17 mouse cellular contexts compared by ENCODE assay signal in the genomic region with DNA sequence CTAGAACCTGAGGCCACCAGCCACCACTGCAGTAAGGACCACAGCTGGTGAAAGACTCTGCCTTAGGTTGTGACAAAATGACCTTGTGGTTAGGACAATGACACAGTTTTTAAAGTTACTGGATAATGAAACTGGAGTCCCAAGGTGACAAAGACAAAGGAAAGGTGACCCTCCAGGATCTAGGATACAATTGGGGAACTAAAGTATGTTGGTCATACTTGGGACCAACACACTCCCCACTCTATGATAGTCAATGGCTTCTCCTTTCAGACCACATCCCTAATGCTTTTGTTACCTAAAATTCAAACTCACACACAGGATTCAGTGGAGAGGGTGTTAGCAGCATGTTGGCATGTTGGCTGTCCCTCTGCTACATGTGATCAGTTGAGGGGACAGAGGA. TPM values are rescaled to one million over a fixed set of nuclear protein-coding genes. Genes with fewer than 3 reads are reported as not detected.
A peak's percentile ranks its signal among the peaks of the same experiment; 100 is the strongest.
DNase-seq lines count a peak whose midpoint lies in the region; ATAC-seq and TF ChIP-seq lines count a peak whose summit lies in the region.
"Had no signal": no experiment of that assay in that cellular context is flagged by ENCODE, and none has a peak within 500 bp of the region (broad histone marks: within the 10 kb centered on the region; RNA-seq: fewer than 3 reads in every experiment).

No protein-coding gene starts in this region.

- no peaks in the 10 kb centered on the region for H3K9me3 ChIP-seq in liver, embryonic 16.5 days (replicated peaks; ENCODE audit: control insufficient read depth, low read length)
- H3K9me3 ChIP-seq in liver, embryonic 11.5 days (ENCODE audit: control insufficient read depth, low read length): 0 out of 2 replicates have a peak, but pooled peaks cover 2% of the 10 kb centered on the region
- H3K9me3 ChIP-seq: forebrain, embryonic 13.5 days; hindbrain, embryonic 15.5 days had no signal

- TF ChIP-seq POLR2A in thymus, adult 2 months (IDR thresholded peaks at IDR 0.05; ENCODE audit: control insufficient read depth, extremely low read depth, insufficient read depth, low read length, poor library complexity): no peak

- H3K4me2 ChIP-seq in liver, embryonic 16.5 days (ENCODE audit: low read depth, low read length): no peak overlapping the region
- H3K4me2 ChIP-seq in liver, embryonic 11.5 days: no peak overlapping the region
- H3K4me2 ChIP-seq: forebrain, embryonic 13.5 days; heart, embryonic 12.5 days; hindbrain, embryonic 15.5 days had no signal

- no peak overlapping the region for H3K4me3 ChIP-seq in liver, embryonic 16.5 days (ENCODE audit: low read depth, low read length)
- no peak overlapping the region for H3K4me3 ChIP-seq in liver, embryonic 11.5 days (ENCODE audit: low read depth, low read length)
- no peak overlapping the region for H3K4me3 ChIP-seq in thymus, adult 2 months (ENCODE audit: control insufficient read depth, insufficient read depth, low read length)
- H3K4me3 ChIP-seq: embryonic facial prominence, embryonic 10.5 days; forebrain, embryonic 13.5 days; heart, embryonic 12.5 days; hindbrain, embryonic 15.5 days had no signal

- no peak for DNase-seq in liver, embryonic 11.5 days (ENCODE audit: low spot score)
- DNase-seq in thymus, adult 2 months: no peak
- DNase-seq in thymus, postnatal 36 days: no peak
- no peak for DNase-seq in cerebellum, postnatal 25 days
- DNase-seq: adrenal gland, postnatal 10 days; B cell, adult 2 months; cerebellum, adult 11-12 months; cerebellum, adult 9-11 months; forebrain, postnatal 0 days; gastrocnemius, postnatal 14 days had no signal

- H3K36me3 ChIP-seq in liver, embryonic 16.5 days (ENCODE audit: control insufficient read depth, insufficient read depth): no peaks in the 10 kb centered on the region
- H3K36me3 ChIP-seq in liver, embryonic 11.5 days (ENCODE audit: control insufficient read depth, insufficient read depth, low read length): no peaks in the 10 kb centered on the region
- no peaks in the 10 kb centered on the region for H3K36me3 ChIP-seq in thymus, adult 2 months (ENCODE audit: control insufficient read depth, insufficient read depth, low read length)
- H3K36me3 ChIP-seq: embryonic facial prominence, embryonic 10.5 days; heart, embryonic 12.5 days; hindbrain, embryonic 15.5 days had no signal

- no peak for ATAC-seq in liver, embryonic 16.5 days (ENCODE audit: low read depth)
- ATAC-seq in liver, embryonic 11.5 days (replicated peaks; ENCODE audit: low FRiP score): no peak
- ATAC-seq in megakaryocyte progenitor cell, adult 5-6 weeks (replicated peaks; ENCODE audit: poor library complexity): peak; percentile 15; the same call in 1 of the 2 replicates
- ATAC-seq in monocyte, adult 5-6 weeks (replicated peaks; ENCODE audit: insufficient number of reproducible peaks, low FRiP score, low TSS enrichment, poor library complexity, severe bottlenecking): no peak
- ATAC-seq: forebrain, embryonic 13.5 days; forebrain, postnatal 0 days had no signal

- H3K27me3 ChIP-seq in liver, embryonic 16.5 days (ENCODE audit: control insufficient read depth, insufficient read depth, low read depth, low read length): no peaks in the 10 kb centered on the region
- no peaks in the 10 kb centered on the region for H3K27me3 ChIP-seq in liver, embryonic 11.5 days (replicated peaks; ENCODE audit: control insufficient read depth, insufficient read depth, low read length)
- H3K27me3 ChIP-seq in thymus, adult 2 months (ENCODE audit: control insufficient read depth, insufficient read depth, low read length): no peaks in the 10 kb centered on the region
- H3K27me3 ChIP-seq: forebrain, embryonic 13.5 days; heart, embryonic 12.5 days; hindbrain, embryonic 15.5 days had no signal

- H3K9ac ChIP-seq in liver, embryonic 16.5 days (ENCODE audit: low read depth, low read length): no peak overlapping the region
- H3K9ac ChIP-seq in liver, embryonic 11.5 days (ENCODE audit: low read depth, low read length): no peak overlapping the region
- H3K9ac ChIP-seq: forebrain, embryonic 13.5 days; forebrain, postnatal 0 days; heart, embryonic 12.5 days; hindbrain, embryonic 15.5 days had no signal

- no peak for TF ChIP-seq CTCF in thymus, adult 2 months (IDR thresholded peaks at IDR 0.05; ENCODE audit: borderline replicate concordance, control insufficient read depth, extremely low read depth, insufficient read depth, low read length, poor library complexity)

- H3K4me1 ChIP-seq in liver, embryonic 16.5 days (ENCODE audit: control insufficient read depth, low read depth, low read length): no peaks in the 10 kb centered on the region; the same call in 1 of the 2 replicates
- no peaks in the 10 kb centered on the region for H3K4me1 ChIP-seq in liver, embryonic 11.5 days (replicated peaks; ENCODE audit: control insufficient read depth, insufficient read depth, low read length)
- H3K4me1 ChIP-seq in thymus, adult 2 months (replicated peaks; ENCODE audit: control insufficient read depth, insufficient read depth, low read length): peaks cover 3% of the 10 kb centered on the region
- H3K4me1 ChIP-seq: forebrain, embryonic 13.5 days; heart, embryonic 12.5 days; hindbrain, embryonic 15.5 days had no signal

- 0 out of 2 replicates have a peak overlapping the region, but pooled peaks have one; percentile 22 for H3K27ac ChIP-seq in liver, embryonic 16.5 days (ENCODE audit: low read length)
- H3K27ac ChIP-seq in liver, embryonic 11.5 days (ENCODE audit: low read depth, low read length): no peak overlapping the region
- peak overlapping the region; percentile 34; the same call in 1 of the 2 replicates for H3K27ac ChIP-seq in thymus, adult 2 months (ENCODE audit: control insufficient read depth, insufficient read depth, low read length)
- H3K27ac ChIP-seq: embryonic facial prominence, embryonic 10.5 days; forebrain, embryonic 13.5 days; hindbrain, embryonic 15.5 days had no signal

RNA-seq across cellular contexts. Expression of a gene that starts 12.8 kb away (rescaled TPM):
- 115 and 132 TPM in 2 replicates for polyA plus RNA-seq in liver, embryonic 16.5 days (2015; fragmentation: Nextera tagmentation; extraction: Ambion mirVana)
- 10.5 and 11.3 TPM in 2 replicates for polyA plus RNA-seq in liver, embryonic 11.5 days (2014; fragmentation: Nextera tagmentation; extraction: Ambion mirVana)
- 5.3 and 5.7 TPM in 2 replicates for polyA plus RNA-seq in thymus, adult 2 months (2012; rRNA removed)
- 1.0 and 1.3 TPM in 2 replicates for total RNA-seq in megakaryocyte progenitor cell, adult 5-6 weeks (2015)
- total RNA-seq in megakaryocyte progenitor cell, adult 5-6 weeks (2017): 0.71 and 0.91 TPM in 2 replicates
- total RNA-seq in monocyte, adult 5-6 weeks (2017): 16.9 to 63.7 TPM (median 57.7 TPM) in 3 replicates
